Mouse (Mus musculus) olfactory bulb, adult 2 months (tissue): ENCODE data around the gene Me1. TPM values are rescaled to one million over a fixed set of nuclear protein-coding genes. Genes with fewer than 3 reads are reported as not detected.

ENCODE experiments used
- H3K27ac ChIP-seq: fragments of 200-500 bp; 2 replicates; pipeline ENCODE4 v1.5.1; 2012; ENCODE audit warnings: low read depth, low read length; ENCODE audit not compliant: insufficient read depth
- H3K4me1 ChIP-seq: fragments of 200-500 bp; 2 replicates; pipeline ENCODE4 v1.6.1; 2012; ENCODE audit warnings: low read length; ENCODE audit not compliant: control insufficient read depth, insufficient read depth
- H3K4me3 ChIP-seq: fragments of 200-500 bp; 2 replicates; pipeline ENCODE4 v1.5.1; 2012; ENCODE audit warnings: mild to moderate bottlenecking, low read depth, low read length, moderate library complexity; ENCODE audit not compliant: insufficient read depth
- CTCF ChIP-seq: fragments of 200-500 bp; IDR thresholded peaks from 2 replicates; pipeline ENCODE4 v1.5.1; 2012; ENCODE audit warnings: low read depth, mild to moderate bottlenecking, low read length, moderate library complexity; ENCODE audit not compliant: insufficient read depth
- POLR2A ChIP-seq: fragments of 200-500 bp; IDR thresholded peaks from 2 replicates; pipeline ENCODE4 v1.6.1; 2012; ENCODE audit warnings: mild to moderate bottlenecking, low read depth, low read length, moderate library complexity; ENCODE audit not compliant: insufficient read depth
- WGBS: fragments of 180-500 bp; shearing (Covaris S2); methylation state at CpG from one replicate; pipeline ENCODE4 v1.1.7; 2018; 5-methylcytosine and 5-hydroxymethylcytosine counted together
- polyA plus RNA-seq: library from polyadenylated mRNA; stranded (reverse); fragments of >200 nt; gene quantifications from 2 replicates; pipeline ENCODE4 v1.2.4, GENCODE M21; 2012; ENCODE audit warnings: low replicate concordance; ENCODE audit not compliant: missing spikeins, insufficient read depth, insufficient read length

Gene Me1
- polyA plus RNA-seq, 1 experiment = not detected

GRCm38 (mm10) chr9:86692676-86693075 is 3.1 kb downstream of the Me1 start:
- H3K27ac ChIP-seq = no peak overlapping the region
- TF ChIP-seq CTCF (no peak), POLR2A (no peak)
- H3K4me3 ChIP-seq = no peak overlapping the region
- WGBS = 82% methylated on average over 3 of the region's 3 CpGs
- peaks cover 6% of the 10 kb centered on the region for H3K4me1 ChIP-seq

- TF ChIP-seq CTCF = no peak
- no peak for TF ChIP-seq POLR2A
- 94% methylated on average over 5 of the region's 5 CpGs for WGBS
- H3K27ac ChIP-seq = no peak overlapping the region
- no peak overlapping the region for H3K4me3 ChIP-seq
- peaks cover 6% of the 10 kb centered on the region for H3K4me1 ChIP-seq
Observed at GRCm38 (mm10) chr9:86692251-86692650, 3.5 kb downstream of the Me1 start.

DNA sequence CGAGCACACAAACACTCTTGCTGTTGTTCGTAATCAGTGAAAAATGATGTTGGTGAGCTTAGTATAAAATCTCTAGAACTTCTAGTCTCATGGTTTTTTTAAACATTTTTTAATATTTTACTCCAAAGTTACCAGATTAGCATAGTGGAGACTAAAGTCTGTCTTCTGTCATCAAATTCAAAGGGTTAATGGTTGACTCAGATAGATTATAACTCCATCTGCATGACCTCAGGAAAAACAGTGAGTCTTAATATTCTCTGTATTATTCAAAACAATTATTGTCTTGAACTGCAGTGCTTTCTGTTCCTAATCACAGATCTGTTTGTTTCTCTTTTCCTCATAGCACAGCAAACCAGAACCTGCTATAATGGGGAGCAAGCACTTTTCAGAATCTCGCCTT is 4.7 kb downstream of the Me1 start:
- H3K4me1 ChIP-seq = peaks cover 6% of the 10 kb centered on the region
- TF ChIP-seq POLR2A (no peak), CTCF (no peak)
- WGBS = 86% methylated on average over 3 of the region's 3 CpGs
- H3K27ac ChIP-seq = no peak overlapping the region
- no peak overlapping the region for H3K4me3 ChIP-seq

GRCm38 (mm10) chr9:86683713-86684209 is 12.0 kb downstream of the Me1 start:
- 80% methylated on average over 8 of the region's 8 CpGs for WGBS
- H3K27ac ChIP-seq = no peak overlapping the region
- no peaks in the 10 kb centered on the region for H3K4me1 ChIP-seq
- TF ChIP-seq POLR2A (no peak), CTCF (no peak)
- H3K4me3 ChIP-seq = no peak overlapping the region

GRCm38 (mm10) chr9:86682844-86683243 is 12.9 kb downstream of the Me1 start:
- no peak overlapping the region for H3K4me3 ChIP-seq
- no peaks in the 10 kb centered on the region for H3K4me1 ChIP-seq
- WGBS = 43% methylated on average over 6 of the region's 6 CpGs
- no peak for TF ChIP-seq CTCF
- TF ChIP-seq POLR2A = no peak
- no peak overlapping the region for H3K27ac ChIP-seq

DNA sequence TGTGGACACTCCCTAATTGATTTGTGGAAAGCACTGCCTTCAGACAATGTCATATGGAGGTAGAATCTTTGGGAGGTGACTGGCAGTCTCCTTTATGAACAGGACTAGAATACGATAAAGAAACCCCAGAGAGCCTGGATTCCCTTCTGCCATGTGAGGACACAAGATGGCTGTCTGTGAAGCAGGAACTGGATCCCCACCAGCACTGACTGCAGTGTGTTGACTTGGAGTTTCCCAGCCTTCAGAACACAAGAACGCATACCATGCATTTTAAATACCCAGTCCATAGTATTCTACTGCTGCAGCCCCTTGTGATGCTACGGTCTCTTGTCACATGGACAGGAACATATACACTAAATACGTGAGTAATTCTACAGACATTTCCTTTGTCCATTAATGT is 13.5 kb downstream of the Me1 start:
- H3K4me1 ChIP-seq = no peaks in the 10 kb centered on the region
- H3K4me3 ChIP-seq = no peak overlapping the region
- TF ChIP-seq CTCF (no peak), POLR2A (no peak)
- H3K27ac ChIP-seq = no peak overlapping the region
- WGBS = 95% methylated on average over 4 of the region's 4 CpGs

DNA sequence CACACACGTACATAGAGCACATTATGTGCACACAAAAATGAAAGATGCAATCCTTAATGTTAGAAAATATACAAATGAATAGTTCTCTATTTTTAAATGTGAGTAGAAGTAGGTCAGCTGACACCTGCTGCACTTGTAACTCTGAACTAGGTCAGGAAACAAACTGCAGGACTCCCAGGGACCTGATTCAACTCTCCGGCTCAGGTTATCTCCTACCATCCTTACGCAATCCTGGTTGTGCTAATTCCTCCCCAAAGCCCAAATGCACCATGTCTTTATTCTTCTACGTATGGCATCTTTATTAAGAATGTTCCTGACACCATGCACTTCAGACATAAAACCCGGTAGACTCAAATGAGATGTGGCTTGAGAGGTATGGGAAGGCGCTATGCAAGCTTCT is 15.3 kb downstream of the Me1 start:
- Histone ChIP-seq H3K4me1 (no peaks in the 10 kb centered on the region), H3K4me3 (no peak overlapping the region), H3K27ac (no peak overlapping the region)
- WGBS = 93% methylated on average over 6 of the region's 6 CpGs
- no peak for TF ChIP-seq POLR2A
- no peak for TF ChIP-seq CTCF

DNA sequence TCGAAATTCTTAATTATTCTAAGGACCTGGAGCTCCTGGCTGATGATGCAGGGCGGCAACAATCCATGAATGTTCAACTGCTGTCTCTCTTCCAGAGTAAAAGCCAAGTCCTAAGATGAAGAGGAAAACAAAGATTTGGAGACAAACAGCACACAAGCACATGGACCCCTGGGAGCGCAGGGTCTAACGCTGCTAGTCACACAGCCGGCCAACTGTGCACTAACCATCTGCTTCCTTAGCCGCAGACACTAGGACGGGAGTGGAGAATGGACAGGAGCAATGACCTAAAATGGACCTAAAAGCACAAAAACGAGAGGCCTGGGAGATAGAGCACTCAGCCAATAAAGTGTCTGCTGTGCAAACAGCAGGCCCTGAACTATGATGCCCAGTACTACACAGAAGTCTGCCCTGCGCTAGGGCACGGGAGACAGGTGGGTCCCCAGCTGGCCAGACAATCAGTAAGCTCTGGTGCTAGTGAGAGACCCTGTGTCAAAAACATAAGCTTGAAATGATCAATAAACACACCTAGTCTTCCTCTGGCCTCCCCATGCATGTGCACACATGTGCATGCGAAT is 15.8 kb downstream of the Me1 start:
- TF ChIP-seq POLR2A = no peak
- Histone ChIP-seq H3K4me1 (no peaks in the 10 kb centered on the region), H3K27ac (no peak overlapping the region), H3K4me3 (no peak overlapping the region)
- 89% methylated on average over 11 of the region's 11 CpGs for WGBS

DNA sequence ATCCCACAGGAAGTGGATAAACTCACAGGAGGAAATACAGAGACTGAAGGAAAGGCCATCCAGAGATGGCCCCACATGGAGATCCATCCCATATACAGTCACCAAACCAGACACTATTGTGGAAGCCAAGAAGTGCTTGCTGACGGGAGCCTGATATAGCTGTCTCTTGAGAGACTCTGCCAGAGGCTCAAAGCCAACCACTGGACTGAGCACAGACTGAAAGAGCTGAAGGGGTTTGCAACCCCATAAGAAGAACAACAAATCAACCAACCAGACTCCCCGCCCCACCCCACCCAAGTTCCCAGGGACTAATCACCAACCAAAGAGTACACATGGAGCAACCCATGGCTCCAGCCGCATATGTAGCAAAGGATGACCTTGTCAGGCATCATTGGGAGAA is 19.5 kb downstream of the Me1 start:
- TF ChIP-seq CTCF (no peak), POLR2A (no peak)
- 96% methylated on average over 3 of the region's 3 CpGs for WGBS
- Histone ChIP-seq H3K4me3 (no peak overlapping the region), H3K4me1 (no peaks in the 10 kb centered on the region), H3K27ac (no peak overlapping the region)

DNA sequence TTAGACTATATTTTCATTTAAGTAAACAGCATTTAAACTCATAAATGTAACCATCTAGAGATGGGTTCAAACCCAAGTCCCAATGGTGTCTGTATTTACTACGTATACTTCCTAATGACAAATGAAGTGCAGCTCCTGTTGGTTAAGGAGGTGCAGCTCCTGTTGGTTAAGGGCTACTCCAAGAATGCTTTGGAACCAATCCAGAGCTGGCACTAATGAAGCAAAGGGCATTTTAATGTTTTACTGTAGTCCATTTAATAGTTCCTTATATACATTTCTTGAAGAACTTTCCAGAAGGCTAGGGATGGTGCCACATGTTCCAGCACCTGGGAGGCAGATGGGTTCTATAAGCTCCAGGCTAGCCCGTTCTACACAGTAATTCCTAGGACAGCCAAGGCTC is 20.3 kb downstream of the Me1 start:
- no peaks in the 10 kb centered on the region for H3K4me1 ChIP-seq
- H3K27ac ChIP-seq = no peak overlapping the region
- H3K4me3 ChIP-seq = no peak overlapping the region
- TF ChIP-seq CTCF (no peak), POLR2A (no peak)
- WGBS = 96% methylated on average over 2 of the region's 2 CpGs

- TF ChIP-seq POLR2A (no peak), CTCF (no peak)
- H3K4me3 ChIP-seq = no peak overlapping the region
- 80% methylated on average over 5 of the region's 5 CpGs for WGBS
- H3K4me1 ChIP-seq = no peaks in the 10 kb centered on the region
- no peak overlapping the region for H3K27ac ChIP-seq
Observed at GRCm38 (mm10) chr9:86672907-86673472, 22.8 kb downstream of the Me1 start.
